Mouse (Mus musculus): ENCODE results near the gene Fes. TPM values are rescaled to one million over a fixed set of nuclear protein-coding genes. Genes with fewer than 3 reads are reported as not detected.

Fes gene
- total RNA-seq, 1 experiment from 2014 or later = 10.0 TPM

DNA sequence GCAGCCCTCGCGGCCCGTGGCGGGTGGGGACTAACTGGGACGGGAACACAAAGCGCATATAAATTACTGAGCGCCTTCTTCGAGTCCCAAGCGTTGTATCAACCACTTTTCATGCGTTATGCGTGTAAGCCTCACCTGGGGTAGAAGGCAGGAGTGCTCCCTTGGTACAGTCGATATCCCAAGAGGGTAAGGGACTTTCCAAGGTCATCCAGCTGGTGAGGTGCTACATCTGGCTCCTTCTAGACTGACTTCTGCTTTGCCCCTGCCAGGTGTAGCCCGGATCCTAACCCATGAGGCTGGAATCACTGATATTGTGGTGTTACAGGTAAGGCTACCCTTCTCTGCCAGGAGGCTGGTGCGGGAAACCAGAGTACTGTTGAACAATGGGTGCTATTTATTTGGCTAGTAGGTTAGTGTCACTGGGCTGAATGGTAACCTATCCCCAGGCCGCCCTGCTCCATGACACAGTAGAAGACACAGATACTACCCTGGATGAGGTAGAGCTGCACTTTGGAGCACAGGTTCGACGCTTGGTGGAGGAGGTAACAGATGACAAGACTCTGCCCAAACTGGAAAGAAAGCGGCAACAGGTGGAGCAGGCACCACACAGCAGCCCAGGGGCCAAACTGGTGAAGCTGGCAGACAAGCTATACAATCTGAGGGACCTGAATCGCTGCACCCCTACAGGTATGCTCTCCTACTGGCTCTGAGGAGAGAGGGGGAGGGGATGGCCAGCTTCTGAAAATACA lies 44.3 kb downstream of the Fes start:
- no peak for DNase-seq

GRCm38 (mm10) chr7:80342858-80343257 lies 44.9 kb downstream of the Fes start, which contains the start of gene Hddc3:
Gene Hddc3 (plus strand): TSS chr7:80343104.
- DNase-seq = peak; percentile 91

GRCm38 (mm10) chr7:80341793-80342192 lies 46.0 kb downstream of the Fes start:
- no peak for DNase-seq

- peak; percentile 67 for DNase-seq
Observed at GRCm38 (mm10) chr7:80340793-80341192, 47.0 kb downstream of the Fes start, which contains the start of gene Unc45a. Gene Unc45a (minus strand): TSS chr7:80341005.

- DNase-seq = peak; percentile 98
Observed at GRCm38 (mm10) chr7:80339793-80340628, 47.7 kb downstream of the Fes start.

GRCm38 (mm10) chr7:80339371-80339770 lies 48.4 kb downstream of the Fes start:
- DNase-seq = no peak

DNA sequence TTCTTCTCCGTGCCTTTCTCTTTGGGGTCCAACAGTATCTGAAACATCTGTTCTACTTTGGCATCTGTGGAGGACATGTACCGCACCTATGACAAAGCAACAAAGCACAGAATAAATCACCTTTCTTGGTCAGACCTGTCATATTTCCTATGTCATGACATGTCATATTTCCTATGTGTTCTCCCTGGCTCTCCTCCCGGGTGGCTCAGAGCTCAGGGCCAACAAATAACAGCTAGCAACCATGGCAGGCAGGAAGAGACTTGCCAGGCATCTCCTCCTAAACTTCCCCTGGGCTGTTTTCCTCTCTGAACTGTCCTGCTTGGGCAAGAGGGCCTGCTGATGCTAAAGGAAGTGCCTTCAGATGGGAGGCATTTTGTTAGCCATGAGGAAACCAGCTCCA lies 50.8 kb downstream of the Fes start:
- DNase-seq = no peak

DNA sequence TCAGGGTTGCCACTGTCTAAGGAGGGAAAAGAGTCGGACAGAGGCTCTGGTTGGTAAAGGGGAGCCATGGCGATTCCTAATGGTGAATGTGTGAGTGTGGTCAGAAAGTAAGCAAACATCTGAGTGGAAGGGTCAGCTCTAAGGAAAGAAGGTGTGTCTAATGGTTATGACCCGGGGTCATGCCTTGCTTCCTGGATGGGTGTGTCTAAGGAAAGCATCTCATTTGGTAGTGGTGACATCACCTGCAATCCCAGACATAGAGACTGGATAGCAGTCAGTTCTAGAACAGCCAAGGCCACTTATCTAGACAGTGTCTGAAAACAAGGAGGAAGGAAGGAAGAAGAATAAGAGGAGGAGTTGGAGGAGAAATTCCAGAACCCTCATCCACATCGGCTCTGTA lies 52.9 kb downstream of the Fes start:
- DNase-seq = no peak

- no peak for DNase-seq
Observed at GRCm38 (mm10) chr7:80331433-80331832, 56.3 kb downstream of the Fes start.

GRCm38 (mm10) chr7:80330278-80330677 lies 57.5 kb downstream of the Fes start:
- no peak for DNase-seq

Other genes starting within 250 kb of the Fes start
- 68.9 and 70.0 TPM in 2 replicates for gene Sema4b, start 201.1 kb downstream of the Fes start, total RNA-seq (2021)
- gene Cib1, start 155.1 kb downstream of the Fes start, total RNA-seq (2021) = 62.4 and 68.2 TPM in 2 replicates
- gene Gdpgp1, start 155.1 kb downstream of the Fes start, total RNA-seq (2021) = 5.6 and 6.0 TPM in 2 replicates
- gene Ttll13, start 141.6 kb downstream of the Fes start, total RNA-seq (2021) = 0.57 and 2.1 TPM in 2 replicates
- gene Ngrn, start 126.7 kb downstream of the Fes start, total RNA-seq (2021) = 50.3 and 64.1 TPM in 2 replicates
- gene Vps33b, start 118.3 kb downstream of the Fes start, total RNA-seq (2021) = 23.9 and 29.9 TPM in 2 replicates
- 17.8 and 23.2 TPM in 2 replicates for gene Prc1, start 93.5 kb downstream of the Fes start, total RNA-seq (2021)
- 15.4 and 19.1 TPM in 2 replicates for gene Rccd1, start 63.5 kb downstream of the Fes start, total RNA-seq (2021)
- gene Unc45a, start 46.9 kb downstream of the Fes start, total RNA-seq (2021) = 47.0 and 49.5 TPM in 2 replicates
- gene Hddc3, start 44.8 kb downstream of the Fes start, total RNA-seq (2021) = 32.8 and 37.9 TPM in 2 replicates
- 92.6 and 109 TPM in 2 replicates for gene Man2a2, start 16.6 kb downstream of the Fes start, total RNA-seq (2021)
- gene Furin, start 17.5 kb upstream of the Fes start, total RNA-seq (2021) = 157 and 167 TPM in 2 replicates
- gene Blm, start 147.2 kb upstream of the Fes start, total RNA-seq (2021) = 6.6 and 10.5 TPM in 2 replicates

Measured in adrenal gland, postnatal 25 days (tissue).